Mouse (Mus musculus): Measurements from ENCODE around the gene Kdm4a. TPM values are rescaled to one million over a fixed set of nuclear protein-coding genes. Genes with fewer than 3 reads are reported as not detected.
A peak's percentile ranks its signal among the peaks of the same experiment; 100 is the strongest.

Kdm4a gene
- polyA plus RNA-seq, 1 experiment: 18.7 TPM

- Histone ChIP-seq H3K36me3 (replicated peaks; ENCODE audit: low read length) (peaks cover 99% of the 10 kb centered on the region), H3K27me3 (replicated peaks) (no peaks in the 10 kb centered on the region), H3K4me3 (replicated peaks) (no peak overlapping the region), H3K4me1 (peaks cover 27% of the 10 kb centered on the region), H3K9me3 (no peaks in the 10 kb centered on the region)
- no peak for TF ChIP-seq FLI1 (IDR thresholded peaks at IDR 0.05; ENCODE audit: low read length)
- no peak for TF ChIP-seq GATA1 (IDR thresholded peaks at IDR 0.05; ENCODE audit: borderline replicate concordance, low read length)
Observed at GRCm38 (mm10) chr4:118157666-118158065, 22.2 kb downstream of the Kdm4a start.

- Histone ChIP-seq H3K36me3 (replicated peaks; ENCODE audit: low read length) (peaks cover 98% of the 10 kb centered on the region), H3K4me1 (peaks cover 27% of the 10 kb centered on the region)
- TF ChIP-seq FLI1 (IDR thresholded peaks at IDR 0.05; ENCODE audit: low read length): no peak
- no peak for TF ChIP-seq GATA1 (IDR thresholded peaks at IDR 0.05; ENCODE audit: borderline replicate concordance, low read length)
Observed at GRCm38 (mm10) chr4:118156559-118156958, 23.3 kb downstream of the Kdm4a start.

GRCm38 (mm10) chr4:118154889-118155288, 25.0 kb downstream of the Kdm4a start:
- no peak for TF ChIP-seq GATA1 (IDR thresholded peaks at IDR 0.05; ENCODE audit: borderline replicate concordance, low read length)
- no peak for TF ChIP-seq FLI1 (IDR thresholded peaks at IDR 0.05; ENCODE audit: low read length)
- H3K36me3 ChIP-seq (replicated peaks; ENCODE audit: low read length): peaks cover 96% of the 10 kb centered on the region
- H3K9me3 ChIP-seq: no peaks in the 10 kb centered on the region
- peaks cover 36% of the 10 kb centered on the region for H3K4me1 ChIP-seq
- no peaks in the 10 kb centered on the region for H3K27me3 ChIP-seq (replicated peaks)
- no peak overlapping the region for H3K4me3 ChIP-seq (replicated peaks)

More at GRCm38 (mm10) chr4:118156559-118156958, 23.3 kb downstream of the Kdm4a start:
- Histone ChIP-seq H3K27me3 (replicated peaks) (no peaks in the 10 kb centered on the region), H3K9me3 (no peaks in the 10 kb centered on the region), H3K4me3 (replicated peaks) (no peak overlapping the region)

- H3K4me1 ChIP-seq: peaks cover 34% of the 10 kb centered on the region
- H3K36me3 ChIP-seq (replicated peaks; ENCODE audit: low read length): peaks cover 98% of the 10 kb centered on the region
- TF ChIP-seq GATA1 (IDR thresholded peaks at IDR 0.05; ENCODE audit: borderline replicate concordance, low read length) (no peak), FLI1 (IDR thresholded peaks at IDR 0.05; ENCODE audit: low read length) (no peak)
- no peaks in the 10 kb centered on the region for H3K27me3 ChIP-seq (replicated peaks)
- peak overlapping the region; percentile 26 for H3K4me3 ChIP-seq (replicated peaks)
- H3K9me3 ChIP-seq: no peaks in the 10 kb centered on the region
Observed at GRCm38 (mm10) chr4:118152020-118152785, 27.6 kb downstream of the Kdm4a start.

GRCm38 (mm10) chr4:118150804-118151203, 29.0 kb downstream of the Kdm4a start:
- Histone ChIP-seq H3K27me3 (replicated peaks) (no peaks in the 10 kb centered on the region), H3K4me3 (replicated peaks) (no peak overlapping the region), H3K36me3 (replicated peaks; ENCODE audit: low read length) (peaks cover 98% of the 10 kb centered on the region), H3K4me1 (peaks cover 29% of the 10 kb centered on the region), H3K9me3 (no peaks in the 10 kb centered on the region)
- TF ChIP-seq GATA1 (IDR thresholded peaks at IDR 0.05; ENCODE audit: borderline replicate concordance, low read length) (no peak), FLI1 (IDR thresholded peaks at IDR 0.05; ENCODE audit: low read length) (no peak)

GRCm38 (mm10) chr4:118149956-118150680, 29.7 kb downstream of the Kdm4a start:
- Histone ChIP-seq H3K4me3 (replicated peaks) (no peak overlapping the region), H3K27me3 (replicated peaks) (no peaks in the 10 kb centered on the region), H3K36me3 (replicated peaks; ENCODE audit: low read length) (peaks cover 98% of the 10 kb centered on the region), H3K9me3 (no peaks in the 10 kb centered on the region), H3K4me1 (peaks cover 25% of the 10 kb centered on the region)
- TF ChIP-seq FLI1 (IDR thresholded peaks at IDR 0.05; ENCODE audit: low read length): no peak
- no peak for TF ChIP-seq GATA1 (IDR thresholded peaks at IDR 0.05; ENCODE audit: borderline replicate concordance, low read length)

- H3K9me3 ChIP-seq: no peaks in the 10 kb centered on the region
- H3K27me3 ChIP-seq (replicated peaks): no peaks in the 10 kb centered on the region
- H3K36me3 ChIP-seq (replicated peaks; ENCODE audit: low read length): peaks cover 98% of the 10 kb centered on the region
- H3K4me3 ChIP-seq (replicated peaks): no peak overlapping the region
- TF ChIP-seq FLI1 (IDR thresholded peaks at IDR 0.05; ENCODE audit: low read length): no peak
- no peak for TF ChIP-seq GATA1 (IDR thresholded peaks at IDR 0.05; ENCODE audit: borderline replicate concordance, low read length)
- peaks cover 30% of the 10 kb centered on the region for H3K4me1 ChIP-seq
Observed at GRCm38 (mm10) chr4:118149055-118149576, 30.7 kb downstream of the Kdm4a start.

GRCm38 (mm10) chr4:118148317-118148687, 31.5 kb downstream of the Kdm4a start:
- Histone ChIP-seq H3K4me1 (peaks cover 34% of the 10 kb centered on the region), H3K9me3 (no peaks in the 10 kb centered on the region), H3K4me3 (replicated peaks) (no peak overlapping the region), H3K36me3 (replicated peaks; ENCODE audit: low read length) (peaks cover 98% of the 10 kb centered on the region), H3K27me3 (replicated peaks) (no peaks in the 10 kb centered on the region)
- TF ChIP-seq GATA1 (IDR thresholded peaks at IDR 0.05; ENCODE audit: borderline replicate concordance, low read length) (no peak), FLI1 (IDR thresholded peaks at IDR 0.05; ENCODE audit: low read length) (no peak)

GRCm38 (mm10) chr4:118147547-118148316, 32.1 kb downstream of the Kdm4a start:
- H3K27me3 ChIP-seq (replicated peaks): no peaks in the 10 kb centered on the region
- peaks cover 34% of the 10 kb centered on the region for H3K4me1 ChIP-seq
- TF ChIP-seq FLI1 (IDR thresholded peaks at IDR 0.05; ENCODE audit: low read length): no peak
- no peak for TF ChIP-seq GATA1 (IDR thresholded peaks at IDR 0.05; ENCODE audit: borderline replicate concordance, low read length)
- H3K9me3 ChIP-seq: no peaks in the 10 kb centered on the region
- H3K36me3 ChIP-seq (replicated peaks; ENCODE audit: low read length): peaks cover 98% of the 10 kb centered on the region
- no peak overlapping the region for H3K4me3 ChIP-seq (replicated peaks)
